Mouse (Mus musculus) forebrain, embryonic 11.5 days (tissue): Measurements from ENCODE around the gene Fut2. TPM values are rescaled to one million over a fixed set of nuclear protein-coding genes. Genes with fewer than 3 reads are reported as not detected.
A peak's percentile ranks its signal among the peaks of the same experiment; 100 is the strongest.

Experiments used
- ATAC-seq: fragments of 200-750 bp; cut with Nextera tagmentation; replicated peaks from 2 replicates; pipeline ENCODE4 v1.8.0; 2017; ENCODE audit warnings: moderate TSS enrichment; ENCODE audit not compliant: low FRiP score
- DNase-seq: peaks from one replicate; pipeline ENCODE4 v3.0.0-alpha.2; 2017; ENCODE audit warnings: low spot score
- H3K27ac ChIP-seq: fragments of 300-500 bp; sonication (generic); 2 replicates; pipeline ENCODE4 v1.5.1; 2014; ENCODE audit warnings: low read depth, low read length
- H3K27me3 ChIP-seq: fragments of 300-500 bp; sonication (generic); 2 replicates; pipeline ENCODE4 v1.6.1; 2014; ENCODE audit warnings: mild to moderate bottlenecking, low read length, mixed read lengths; ENCODE audit not compliant: control insufficient read depth, insufficient read depth
- H3K36me3 ChIP-seq: fragments of 300-500 bp; sonication (generic); 2 replicates; pipeline ENCODE4 v1.6.1; 2014; ENCODE audit warnings: mild to moderate bottlenecking, low read length, moderate library complexity, mixed read lengths; ENCODE audit not compliant: control insufficient read depth, insufficient read depth
- H3K4me1 ChIP-seq: fragments of 300-500 bp; sonication (generic); replicated peaks from 2 replicates; pipeline ENCODE4 v1.6.1; 2014; ENCODE audit warnings: low read length, mixed read lengths; ENCODE audit not compliant: control insufficient read depth, insufficient read depth
- H3K4me2 ChIP-seq: fragments of 300-500 bp; sonication (generic); 2 replicates; pipeline ENCODE4 v1.6.1; 2014; ENCODE audit warnings: low read depth, mild to moderate bottlenecking, low read length, moderate library complexity, mixed read lengths; ENCODE audit not compliant: severe bottlenecking
- H3K4me3 ChIP-seq: fragments of 300-500 bp; sonication (generic); 2 replicates; pipeline ENCODE4 v1.5.1; 2014; ENCODE audit warnings: low read depth, low read length
- H3K9ac ChIP-seq: fragments of 300-500 bp; sonication (generic); 2 replicates; pipeline ENCODE4 v1.6.1; 2014; ENCODE audit warnings: low read length
- H3K9me3 ChIP-seq: fragments of 300-500 bp; sonication (generic); 2 replicates; pipeline ENCODE4 v1.6.1; 2016; ENCODE audit warnings: low read length, mixed read lengths; ENCODE audit not compliant: control insufficient read depth
- WGBS: fragments of 180-500 bp; shearing (Covaris S2); extraction: QIAGEN DNeasy Blood & Tissue Kit; methylation state at CpG from one replicate; pipeline ENCODE4 v1.1.7; 2014; 5-methylcytosine and 5-hydroxymethylcytosine counted together
- polyA plus RNA-seq: library from polyadenylated mRNA; unstranded; fragments of >200 nt; fragmentation: Nextera tagmentation; extraction: Ambion mirVana; gene quantifications from 2 replicates; pipeline ENCODE4 v1.2.1, GENCODE M21; 2014

Fut2 gene
- polyA plus RNA-seq, 1 experiment from 2014 or later = not detected

DNA sequence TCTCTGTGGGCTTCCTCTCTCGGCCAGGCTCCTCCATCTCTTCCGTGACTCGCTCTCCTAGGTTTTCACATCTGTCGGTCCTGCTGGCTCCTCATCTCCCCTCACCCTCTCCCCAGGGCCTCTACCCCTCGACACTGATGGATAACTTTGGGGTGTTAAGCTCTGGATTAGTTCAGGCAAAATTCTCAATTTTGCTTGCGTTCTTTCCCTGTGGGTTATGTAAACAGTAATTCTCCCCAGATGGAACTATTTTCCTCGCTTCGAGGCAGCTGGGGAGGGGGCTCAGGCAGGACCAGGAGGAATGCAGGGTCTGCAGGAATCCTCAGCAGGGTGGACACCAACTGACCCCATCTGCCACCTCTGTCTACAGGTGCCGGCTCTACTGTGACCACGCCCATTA lies 19.6 kb upstream of the Fut2 start:
- Histone ChIP-seq H3K9ac (no peak overlapping the region), H3K4me1 (no peaks in the 10 kb centered on the region; the same call in 1 of the 2 replicates), H3K27me3 (no peaks in the 10 kb centered on the region), H3K36me3 (no peaks in the 10 kb centered on the region), H3K9me3 (no peaks in the 10 kb centered on the region), H3K4me2 (no peak overlapping the region), H3K4me3 (no peak overlapping the region), H3K27ac (no peak overlapping the region)
- no peak for ATAC-seq
- no peak for DNase-seq
- WGBS = 65% methylated on average over 10 of the region's 10 CpGs

DNA sequence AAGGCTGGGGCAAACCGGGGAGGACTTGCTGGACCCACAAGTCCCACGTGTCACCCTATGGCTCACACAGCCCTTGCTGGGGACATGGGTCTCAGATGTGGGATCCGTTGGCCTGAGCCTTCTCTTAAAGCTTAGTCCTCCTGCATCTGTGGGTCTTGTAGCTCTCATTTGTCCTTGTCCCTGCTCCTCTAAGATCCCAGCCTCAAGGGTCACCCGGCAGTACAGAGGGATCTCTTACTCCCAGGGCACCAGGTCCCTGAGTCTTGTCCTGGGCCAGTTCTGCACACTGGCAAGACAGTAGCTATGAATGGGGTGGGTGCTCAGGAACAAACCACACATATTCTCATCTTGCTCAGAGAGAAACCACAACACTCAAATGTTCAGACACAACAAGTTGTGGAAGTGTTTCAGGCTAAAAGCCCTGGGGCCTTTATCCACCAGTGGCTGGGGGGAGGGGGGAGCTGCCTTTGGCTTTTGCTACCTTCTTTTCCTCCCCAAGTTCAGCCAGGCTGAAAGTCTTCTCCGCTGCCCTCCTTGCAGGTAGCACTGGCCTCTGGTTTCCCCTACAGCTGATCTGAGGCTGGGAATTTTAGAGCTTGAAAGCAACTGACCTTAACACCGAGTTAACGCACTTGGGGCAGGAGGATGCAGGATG lies 17.3 kb upstream of the Fut2 start, which contains the start of gene Ntn5:
TSS of gene Ntn5 (plus strand) at position 627 of the 655 bp plus-strand sequence.
- Histone ChIP-seq H3K27ac (no peak within 1 kb of the TSS), H3K4me1 (no peaks in the 10 kb centered on the region; the same call in 1 of the 2 replicates), H3K4me2 (peak within 1 kb of the TSS; percentile 26; the same call in 1 of the 2 replicates), H3K36me3 (no peaks in the 10 kb centered on the region), H3K9me3 (no peaks in the 10 kb centered on the region), H3K9ac (peak within 1 kb of the TSS; percentile 20; the same call in 1 of the 2 replicates), H3K4me3 (no peak within 1 kb of the TSS), H3K27me3 (no peaks in the 10 kb centered on the region)
- no peak for DNase-seq
- no peak for ATAC-seq
- WGBS = 79% methylated on average over 7 of the region's 7 CpGs

DNA sequence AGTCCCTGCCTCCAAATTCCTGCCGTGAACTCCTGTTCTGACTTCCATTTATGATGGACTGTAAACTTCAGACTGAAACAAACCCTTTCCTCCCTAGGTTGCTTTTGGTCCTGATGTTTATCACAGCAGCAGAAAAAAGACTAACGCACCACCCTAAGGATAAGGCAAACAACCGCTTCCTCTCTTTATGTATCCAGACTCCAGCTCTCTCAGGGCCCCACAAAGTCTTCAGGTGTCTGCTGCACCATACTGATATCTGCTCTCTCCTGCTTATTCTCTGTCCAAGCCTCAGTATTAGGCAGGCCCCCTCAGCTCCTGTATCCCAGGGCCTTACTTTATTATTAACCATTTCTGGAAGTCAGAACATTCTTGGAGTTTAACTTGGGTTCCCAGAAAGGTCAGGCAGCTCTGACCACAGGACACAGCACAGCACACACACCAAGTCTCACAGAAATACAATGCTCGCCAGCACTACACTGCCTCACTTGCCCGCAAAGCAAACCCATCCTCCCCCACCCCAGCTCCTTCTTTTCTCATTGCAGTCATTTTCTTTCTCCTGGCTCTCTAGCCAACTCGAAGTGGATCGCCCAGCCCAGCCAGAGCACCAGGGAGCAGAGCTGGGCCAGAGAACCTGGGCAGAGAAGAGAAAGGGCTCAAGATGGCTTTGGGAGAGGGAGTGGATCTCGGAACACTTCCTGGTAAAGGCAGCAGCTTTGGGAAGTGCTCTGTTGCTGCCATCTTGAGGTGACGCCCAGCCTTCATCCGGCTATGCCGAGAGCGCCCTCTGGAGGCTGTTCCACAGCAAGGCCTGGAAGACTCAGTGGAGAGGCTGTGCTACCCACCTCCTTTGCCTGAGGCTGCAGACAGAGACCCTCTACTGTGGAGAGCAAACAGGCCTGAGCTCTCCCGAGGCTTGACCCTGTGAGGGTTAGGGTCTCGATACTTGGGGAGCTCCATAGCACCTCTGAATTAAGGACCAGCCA lies 16.2 kb upstream of the Fut2 start:
- H3K9me3 ChIP-seq = no peaks in the 10 kb centered on the region
- peak overlapping the region; percentile 54 for H3K9ac ChIP-seq
- ATAC-seq = peak; percentile 87
- H3K4me3 ChIP-seq = peak overlapping the region; percentile 11; the same call in 1 of the 2 replicates
- no peaks in the 10 kb centered on the region for H3K36me3 ChIP-seq
- 31% methylated on average over 14 of the region's 14 CpGs for WGBS
- no peaks in the 10 kb centered on the region for H3K27me3 ChIP-seq
- H3K27ac ChIP-seq = no peak overlapping the region
- H3K4me2 ChIP-seq = peak overlapping the region; percentile 26; the same call in 1 of the 2 replicates
- DNase-seq = peak; percentile 95
- H3K4me1 ChIP-seq = no peaks in the 10 kb centered on the region; the same call in 1 of the 2 replicates

DNA sequence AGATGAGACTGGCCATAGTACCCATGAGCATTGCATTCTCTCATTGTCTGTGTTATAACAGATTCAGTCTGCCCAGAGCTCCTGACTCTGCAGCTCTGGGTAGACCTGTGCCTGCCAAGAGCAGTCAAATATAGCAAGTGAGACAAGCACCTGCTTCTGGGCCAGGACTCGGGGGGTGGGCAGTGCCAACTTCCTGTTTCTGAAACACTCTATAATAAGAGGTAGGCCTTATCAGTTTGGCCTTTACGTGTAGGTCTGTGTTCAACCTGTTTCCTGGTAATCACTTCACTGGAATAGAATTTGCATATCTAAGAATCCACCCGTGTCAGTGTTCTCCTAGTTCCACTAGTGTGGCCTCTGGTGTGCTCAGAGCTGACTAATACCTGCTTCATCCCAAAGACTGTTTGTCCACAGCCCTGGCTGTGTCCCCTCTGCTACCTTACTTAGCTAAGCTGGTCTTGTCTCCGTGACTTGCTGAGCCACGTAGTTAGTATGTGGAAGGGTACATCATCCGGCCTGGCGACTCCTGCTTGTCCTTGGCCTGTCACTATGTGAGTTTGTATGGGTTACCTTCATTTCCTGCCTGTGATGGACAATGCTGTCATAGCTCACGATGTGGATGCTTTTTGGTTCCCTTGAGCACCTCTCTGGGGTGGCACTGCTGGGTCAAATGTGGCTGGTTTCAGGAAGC lies 15.0 kb upstream of the Fut2 start:
- ATAC-seq = no peak
- WGBS = 87% methylated on average over 8 of the region's 8 CpGs
- Histone ChIP-seq H3K4me2 (no peak overlapping the region), H3K9ac (no peak overlapping the region), H3K4me3 (no peak overlapping the region), H3K27me3 (no peaks in the 10 kb centered on the region), H3K4me1 (no peaks in the 10 kb centered on the region; the same call in 1 of the 2 replicates), H3K27ac (no peak overlapping the region), H3K9me3 (no peaks in the 10 kb centered on the region), H3K36me3 (no peaks in the 10 kb centered on the region)
- no peak for DNase-seq

DNA sequence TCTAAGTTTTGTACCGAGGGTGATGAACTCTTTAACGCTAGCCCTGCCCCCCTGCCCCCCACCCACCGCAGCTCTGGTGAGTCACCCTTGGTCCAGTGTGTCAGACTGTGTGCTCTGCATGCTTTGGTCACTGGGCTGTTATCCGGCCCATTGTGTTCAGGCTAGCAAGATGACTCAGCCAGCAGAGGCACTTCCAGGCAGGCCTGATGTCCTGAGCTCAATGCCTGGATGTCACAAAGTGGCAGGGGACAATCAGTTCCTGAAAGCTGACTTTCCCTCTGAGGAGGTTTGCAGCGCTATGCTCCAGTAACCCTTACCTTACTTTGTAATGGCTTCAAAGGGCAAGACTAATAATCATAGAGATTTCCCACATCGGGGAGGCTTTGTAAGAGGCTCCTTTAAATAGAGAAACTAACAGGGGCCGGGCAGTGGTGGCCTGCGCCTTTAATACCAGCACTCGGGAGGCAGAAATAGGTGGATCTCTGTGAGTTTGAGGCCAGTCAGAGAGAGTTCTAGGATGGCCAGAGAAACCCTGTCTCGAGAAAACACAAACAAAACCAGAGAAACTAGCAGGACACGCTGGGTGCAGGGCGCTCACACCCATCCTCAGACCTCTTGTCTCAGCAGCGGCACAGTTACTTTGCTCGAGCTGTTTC lies 13.9 kb upstream of the Fut2 start:
- no peak overlapping the region for H3K4me3 ChIP-seq
- H3K9me3 ChIP-seq = no peaks in the 10 kb centered on the region
- no peaks in the 10 kb centered on the region for H3K36me3 ChIP-seq
- H3K27me3 ChIP-seq = no peaks in the 10 kb centered on the region
- H3K27ac ChIP-seq = no peak overlapping the region
- ATAC-seq (no peak), DNase-seq (no peak)
- no peak overlapping the region for H3K9ac ChIP-seq
- no peak overlapping the region for H3K4me2 ChIP-seq
- no peaks in the 10 kb centered on the region; the same call in 1 of the 2 replicates for H3K4me1 ChIP-seq
- 65% methylated on average over 14 of the region's 14 CpGs for WGBS

DNA sequence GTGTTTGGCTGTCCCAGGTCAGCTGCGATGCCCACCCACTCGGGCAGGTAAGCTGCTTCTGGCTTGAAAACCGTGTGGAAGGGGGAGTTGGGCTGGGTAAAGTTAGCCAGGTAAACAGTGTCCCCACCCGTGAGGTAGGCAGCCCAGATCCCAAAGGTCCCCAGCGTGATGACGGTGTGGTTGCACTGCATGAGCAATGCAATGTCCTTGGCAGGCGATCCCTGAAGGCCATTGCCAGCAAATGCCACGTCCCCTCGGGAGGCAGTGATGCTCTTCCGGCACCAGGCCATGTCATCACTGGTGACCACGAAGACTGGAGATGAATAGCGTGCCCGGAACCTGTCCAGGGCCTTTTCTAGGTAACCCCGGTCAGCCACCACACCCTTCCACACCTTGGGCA lies 12.3 kb upstream of the Fut2 start:
- H3K9ac ChIP-seq = no peak overlapping the region
- H3K27me3 ChIP-seq = no peaks in the 10 kb centered on the region
- H3K9me3 ChIP-seq = no peaks in the 10 kb centered on the region
- H3K27ac ChIP-seq = no peak overlapping the region
- DNase-seq (no peak), ATAC-seq (no peak)
- WGBS = 89% methylated on average over 14 of the region's 14 CpGs
- H3K36me3 ChIP-seq = no peaks in the 10 kb centered on the region
- no peak overlapping the region for H3K4me3 ChIP-seq
- H3K4me2 ChIP-seq = no peak overlapping the region
- H3K4me1 ChIP-seq = no peaks in the 10 kb centered on the region; the same call in 1 of the 2 replicates

DNA sequence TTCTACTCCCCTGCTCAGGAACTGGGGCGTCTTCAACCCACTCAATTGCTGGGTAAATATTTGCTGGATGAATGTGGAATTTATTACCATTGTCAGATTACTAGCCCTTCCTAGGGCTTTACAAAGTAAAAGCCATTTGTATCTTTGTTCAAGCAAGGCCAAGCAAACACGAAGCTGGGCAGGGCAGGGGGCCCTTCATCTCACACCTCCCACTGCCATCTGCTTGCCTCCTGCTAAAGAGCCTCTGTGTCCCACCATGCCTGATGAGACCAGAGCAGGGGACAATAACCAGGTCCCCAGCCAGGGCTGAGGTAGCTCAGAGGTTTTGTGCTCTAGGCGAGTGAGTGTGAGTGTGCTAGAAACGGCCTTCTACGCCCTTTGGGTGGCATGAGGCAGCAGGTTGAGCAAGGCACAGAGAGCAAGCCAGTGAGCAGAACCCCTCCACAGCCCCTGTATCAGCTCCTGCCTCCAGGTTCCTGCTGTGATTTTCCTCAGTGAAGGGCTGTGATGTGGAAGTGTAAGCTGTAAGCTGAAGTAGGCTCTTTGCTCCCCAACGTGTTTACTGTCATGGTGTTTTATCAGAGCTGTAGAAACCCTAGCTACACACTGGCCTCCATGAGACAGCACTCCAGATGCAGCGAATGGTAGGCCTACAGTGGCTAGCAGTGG lies 11.6 kb upstream of the Fut2 start:
- no peak overlapping the region for H3K4me3 ChIP-seq
- H3K4me2 ChIP-seq = no peak overlapping the region
- H3K36me3 ChIP-seq = no peaks in the 10 kb centered on the region
- no peak for ATAC-seq
- no peak for DNase-seq
- no peak overlapping the region for H3K9ac ChIP-seq
- no peak overlapping the region for H3K27ac ChIP-seq
- no peaks in the 10 kb centered on the region; the same call in 1 of the 2 replicates for H3K4me1 ChIP-seq
- no peaks in the 10 kb centered on the region for H3K27me3 ChIP-seq
- no peaks in the 10 kb centered on the region for H3K9me3 ChIP-seq
- 85% methylated on average over 7 of the region's 7 CpGs for WGBS
